Mouse (Mus musculus) hindbrain, embryonic 16.5 days (tissue): ENCODE measurements around the gene Eef1a1. TPM values are rescaled to one million over a fixed set of nuclear protein-coding genes. Genes with fewer than 3 reads are reported as not detected.

Experiments
- ATAC-seq: fragments of 200-750 bp; cut with Nextera tagmentation; 2 replicates; pipeline ENCODE4 v1.8.0; 2017; ENCODE audit warnings: moderate TSS enrichment, moderate library complexity
- H3K27ac ChIP-seq: fragments of 300-500 bp; sonication (generic); 2 replicates; pipeline ENCODE4 v1.5.1; 2014; ENCODE audit warnings: low read depth, mild to moderate bottlenecking, control low read depth, low read length, moderate library complexity
- H3K27me3 ChIP-seq: fragments of 300-500 bp; sonication (generic); replicated peaks from 2 replicates; pipeline ENCODE4 v1.6.1; 2014; ENCODE audit warnings: low read length; ENCODE audit not compliant: control insufficient read depth, insufficient read depth
- H3K36me3 ChIP-seq: fragments of 300-500 bp; sonication (generic); 2 replicates; pipeline ENCODE4 v1.6.1; 2014; ENCODE audit warnings: mild to moderate bottlenecking, low read length, moderate library complexity, mixed read lengths; ENCODE audit not compliant: control insufficient read depth, insufficient read depth
- H3K4me1 ChIP-seq: fragments of 300-500 bp; sonication (generic); 2 replicates; pipeline ENCODE4 v1.6.1; 2014; ENCODE audit warnings: low read depth, low read length; ENCODE audit not compliant: control insufficient read depth, insufficient read depth
- H3K4me2 ChIP-seq: fragments of 300-500 bp; sonication (generic); 2 replicates; pipeline ENCODE4 v1.6.1; 2014; ENCODE audit warnings: mild to moderate bottlenecking, low read length, control low read depth, moderate library complexity
- H3K4me3 ChIP-seq: fragments of 300-500 bp; sonication (generic); 2 replicates; pipeline ENCODE4 v1.5.1; 2014; ENCODE audit warnings: mild to moderate bottlenecking, low read length, control low read depth, moderate library complexity
- H3K9ac ChIP-seq: fragments of 300-500 bp; sonication (generic); 2 replicates; pipeline ENCODE4 v1.6.1; 2014; ENCODE audit warnings: low read depth, mild to moderate bottlenecking, control low read depth, low read length, moderate library complexity
- H3K9me3 ChIP-seq: fragments of 300-500 bp; sonication (generic); 2 replicates; pipeline ENCODE4 v1.6.1; 2014; ENCODE audit warnings: mild to moderate bottlenecking, low read length, moderate library complexity; ENCODE audit not compliant: control insufficient read depth
- WGBS: fragments of 180-500 bp; shearing (Covaris S2); extraction: QIAGEN DNeasy Blood & Tissue Kit; methylation state at CpG from one replicate; pipeline ENCODE4 v1.1.7; 2014; 5-methylcytosine and 5-hydroxymethylcytosine counted together
- polyA plus RNA-seq: library from polyadenylated mRNA; unstranded; fragments of >200 nt; fragmentation: Nextera tagmentation; extraction: Ambion mirVana; gene quantifications from 2 replicates; pipeline ENCODE4 v1.2.1, GENCODE M21; 2015

Gene Eef1a1
- polyA plus RNA-seq, 1 experiment from 2014 or later = 2,954 TPM

DNA sequence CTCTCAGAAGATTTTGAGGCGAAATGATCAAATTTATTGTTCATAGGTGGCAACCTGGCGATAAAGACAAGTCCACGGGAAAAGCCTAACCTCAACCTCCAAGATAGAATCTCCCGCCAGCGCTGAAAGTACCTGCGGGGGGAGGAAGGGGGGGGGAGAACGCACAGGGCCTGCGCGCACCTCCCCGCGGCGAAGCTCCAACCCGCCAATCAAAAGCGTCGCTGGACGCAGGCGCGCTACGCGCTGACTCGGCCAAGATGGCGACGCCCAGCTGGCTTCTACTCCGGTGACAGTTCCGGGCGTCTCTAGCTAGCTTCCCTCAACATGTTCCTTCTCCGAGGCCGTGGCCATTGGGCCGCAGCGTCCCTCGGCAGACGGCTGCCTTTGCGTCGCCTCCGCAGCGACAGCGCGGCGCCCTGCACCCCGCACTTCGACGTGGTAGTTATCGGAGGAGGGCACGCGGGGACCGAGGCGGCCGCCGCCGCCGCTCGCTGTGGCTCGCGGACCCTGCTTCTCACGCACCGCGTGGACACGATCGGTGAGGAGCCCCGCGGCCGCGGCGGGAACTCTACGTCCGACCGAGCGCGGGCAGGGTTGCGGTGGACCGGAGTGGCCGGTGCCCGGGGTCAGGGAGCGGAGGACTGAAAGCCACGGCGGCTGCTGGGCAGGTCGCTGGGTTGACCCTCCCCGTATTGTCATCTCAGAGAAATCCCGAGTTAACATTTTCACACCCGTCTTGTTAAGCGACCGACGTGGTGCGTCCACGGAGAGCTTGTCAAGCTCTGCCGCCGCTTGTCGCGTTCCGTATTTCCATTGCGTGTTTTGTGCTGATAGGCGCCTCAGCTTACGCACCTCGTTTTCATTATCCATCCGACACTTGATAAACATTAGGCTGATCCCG lies 40.7 kb downstream of the Eef1a1 start, which contains the start of the genes Mto1 and Gm17324:
Gene Mto1, plus strand, starts transcription at position 236 of the 901 bp plus-strand sequence.
Gene Gm17324, minus strand, starts transcription at position 814 of the 901 bp plus-strand sequence.
- Histone ChIP-seq H3K9me3 (no peaks in the 10 kb centered on the region), H3K27me3 (peaks cover 17% of the 10 kb centered on the region), H3K27ac (peak within 1 kb of the TSS; percentile 95), H3K4me3 (peak within 1 kb of the TSS; percentile 96), H3K4me2 (peak within 1 kb of the TSS; percentile 72), H3K9ac (peak within 1 kb of the TSS; percentile 91), H3K36me3 (peaks cover 11% of the 10 kb centered on the region), H3K4me1 (peaks cover 10% of the 10 kb centered on the region)
- under 1% methylated on average over 93 of the region's 96 CpGs for WGBS
- peak; percentile 94 for ATAC-seq

DNA sequence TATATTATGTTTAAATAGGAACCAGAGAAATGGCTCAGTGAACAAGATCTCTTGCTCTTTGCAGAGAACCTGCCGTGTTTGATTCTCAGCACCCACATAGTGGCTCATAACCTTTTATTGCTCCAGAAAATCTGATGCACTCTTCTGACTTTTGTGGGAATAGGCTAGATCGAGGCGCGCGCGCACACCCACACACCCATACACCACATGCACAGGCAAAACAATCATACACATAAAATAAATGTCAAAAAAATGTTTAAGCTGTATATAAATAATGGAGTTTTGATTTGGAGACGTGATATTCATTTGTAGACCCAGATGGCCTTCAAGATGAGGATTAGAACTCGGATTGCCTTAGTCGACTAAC lies 41.4 kb downstream of the Eef1a1 start:
- Histone ChIP-seq H3K9me3 (no peaks in the 10 kb centered on the region), H3K4me3 (peak overlapping the region; percentile 96), H3K27ac (no peak overlapping the region), H3K36me3 (peaks cover 9% of the 10 kb centered on the region), H3K4me2 (peak overlapping the region; percentile 72), H3K9ac (peak overlapping the region; percentile 91), H3K4me1 (peaks cover 15% of the 10 kb centered on the region), H3K27me3 (peaks cover 24% of the 10 kb centered on the region)
- WGBS = 23% methylated on average over 9 of the region's 9 CpGs
- ATAC-seq = peak; percentile 13

GRCm38 (mm10) chr9:78442579-78443392 lies 46.2 kb downstream of the Eef1a1 start, which contains the start of gene Cgas:
Gene Cgas, minus strand, starts transcription at chr9:78443237.
- H3K9me3 ChIP-seq = no peaks in the 10 kb centered on the region
- under 1% methylated on average over 81 of the region's 81 CpGs for WGBS

GRCm38 (mm10) chr9:78442237-78442578 lies 46.7 kb downstream of the Eef1a1 start:
- H3K27me3 ChIP-seq = peaks cover 51% of the 10 kb centered on the region
- no peak for ATAC-seq
- H3K4me1 ChIP-seq = peaks cover 10% of the 10 kb centered on the region
- no peaks in the 10 kb centered on the region for H3K9me3 ChIP-seq
- no peak overlapping the region for H3K27ac ChIP-seq
- H3K4me2 ChIP-seq = peak overlapping the region; percentile 75
- H3K4me3 ChIP-seq = peak overlapping the region; percentile 44
- no peak overlapping the region; the same call in 1 of the 2 replicates for H3K9ac ChIP-seq
- under 1% methylated on average over 9 of the region's 9 CpGs for whole genome bisulfite sequencing
- no peaks in the 10 kb centered on the region for H3K36me3 ChIP-seq

More at GRCm38 (mm10) chr9:78442579-78443392, 46.2 kb downstream of the Eef1a1 start, which contains the start of gene Cgas:
- Histone ChIP-seq H3K36me3 (no peaks in the 10 kb centered on the region), H3K9ac (peak within 1 kb of the TSS; percentile 62), H3K4me3 (peak within 1 kb of the TSS; percentile 44), H3K27me3 (peaks cover 51% of the 10 kb centered on the region), H3K27ac (no peak within 1 kb of the TSS), H3K4me2 (peak within 1 kb of the TSS; percentile 75), H3K4me1 (peaks cover 10% of the 10 kb centered on the region)
- ATAC-seq = peak; percentile 55

DNA sequence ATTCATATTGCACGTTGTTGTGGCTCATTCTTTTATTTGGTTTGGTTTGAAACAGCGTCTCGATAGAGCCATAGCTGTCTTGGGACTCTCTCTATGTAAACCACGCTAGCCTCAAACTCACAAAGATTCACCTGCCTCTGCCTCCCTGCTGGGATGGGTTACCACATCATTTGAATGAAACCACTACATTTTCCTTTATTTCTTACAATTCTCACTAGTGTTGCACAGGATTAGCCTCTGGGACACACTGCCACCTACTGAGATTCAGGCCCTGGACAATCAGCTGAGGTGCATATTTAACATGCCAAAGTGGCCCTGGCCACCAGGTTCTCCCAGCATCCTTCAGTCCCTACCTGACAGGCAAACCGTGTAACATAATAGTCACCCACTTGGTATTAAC lies 49.5 kb downstream of the Eef1a1 start:
- Histone ChIP-seq H3K36me3 (no peaks in the 10 kb centered on the region), H3K4me3 (no peak overlapping the region), H3K4me2 (no peak overlapping the region), H3K27me3 (peaks cover 45% of the 10 kb centered on the region), H3K27ac (no peak overlapping the region), H3K4me1 (peaks cover 10% of the 10 kb centered on the region), H3K9ac (no peak overlapping the region), H3K9me3 (no peaks in the 10 kb centered on the region)
- WGBS = 73% methylated on average over 5 of the region's 5 CpGs
- no peak for ATAC-seq

GRCm38 (mm10) chr9:78432471-78432870 lies 56.5 kb downstream of the Eef1a1 start:
- no peaks in the 10 kb centered on the region for H3K9me3 ChIP-seq
- WGBS = 89% methylated on average over 5 of the region's 5 CpGs

GRCm38 (mm10) chr9:78430486-78430885 lies 58.5 kb downstream of the Eef1a1 start:
- Histone ChIP-seq H3K9ac (no peak overlapping the region), H3K4me1 (no peaks in the 10 kb centered on the region), H3K27ac (no peak overlapping the region), H3K4me3 (no peak overlapping the region), H3K27me3 (no peaks in the 10 kb centered on the region), H3K36me3 (no peaks in the 10 kb centered on the region), H3K9me3 (no peaks in the 10 kb centered on the region), H3K4me2 (no peak overlapping the region)
- WGBS = 72% methylated on average over 6 of the region's 6 CpGs
- ATAC-seq = no peak

More at GRCm38 (mm10) chr9:78432471-78432870, 56.5 kb downstream of the Eef1a1 start:
- no peak overlapping the region for H3K4me3 ChIP-seq
- H3K36me3 ChIP-seq = no peaks in the 10 kb centered on the region
- H3K4me2 ChIP-seq = no peak overlapping the region
- ATAC-seq = no peak
- no peaks in the 10 kb centered on the region for H3K4me1 ChIP-seq
- H3K9ac ChIP-seq = no peak overlapping the region
- no peak overlapping the region for H3K27ac ChIP-seq
- no peaks in the 10 kb centered on the region for H3K27me3 ChIP-seq

- H3K9ac ChIP-seq = no peak overlapping the region
- H3K27me3 ChIP-seq = no peaks in the 10 kb centered on the region
- H3K4me2 ChIP-seq = no peak overlapping the region
- H3K27ac ChIP-seq = no peak overlapping the region
- H3K4me1 ChIP-seq = no peaks in the 10 kb centered on the region
- H3K9me3 ChIP-seq = no peaks in the 10 kb centered on the region
- WGBS = 62% methylated on average over 2 of the region's 2 CpGs
- ATAC-seq = no peak
- H3K36me3 ChIP-seq = no peaks in the 10 kb centered on the region
- no peak overlapping the region for H3K4me3 ChIP-seq
Observed at GRCm38 (mm10) chr9:78429551-78429950, 59.4 kb downstream of the Eef1a1 start.
